Mouse (Mus musculus): ENCODE results near the gene Phactr1. TPM values are rescaled to one million over a fixed set of nuclear protein-coding genes. Genes with fewer than 3 reads are reported as not detected.
A peak's percentile ranks its signal among the peaks of the same experiment; 100 is the strongest.

Phactr1 gene
- polyA plus RNA-seq, 1 experiment from 2014 or later: 17.1 TPM

DNA sequence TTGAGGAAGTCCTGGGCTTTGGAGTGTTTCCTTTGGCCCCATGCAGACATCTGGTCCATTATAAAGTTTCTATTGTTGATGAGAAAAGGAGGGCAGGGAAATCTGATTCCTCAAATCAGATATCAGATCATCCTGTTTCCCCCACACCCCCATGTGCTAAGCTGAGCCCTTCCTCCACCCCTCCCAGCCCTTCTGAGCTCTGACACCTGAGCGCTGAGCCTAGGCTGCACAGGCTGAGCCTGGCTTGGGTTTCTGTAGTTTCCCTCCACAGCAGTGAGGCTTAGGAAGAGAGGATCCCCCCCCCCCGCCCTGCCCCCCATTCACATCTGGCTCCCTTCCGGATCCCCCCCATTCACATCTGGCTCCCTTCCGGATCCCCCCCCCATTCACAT is 444.3 kb downstream of the Phactr1 start:
- Histone ChIP-seq H3K4me1 (peaks cover 24% of the 10 kb centered on the region), H3K9me3 (replicated peaks) (no peaks in the 10 kb centered on the region), H3K4me3 (replicated peaks) (no peak overlapping the region), H3K36me3 (no peaks in the 10 kb centered on the region), H3K4me2 (replicated peaks) (no peak overlapping the region), H3K27ac (replicated peaks) (no peak overlapping the region), H3K27me3 (no peaks in the 10 kb centered on the region), H3K9ac (no peak overlapping the region)
- no peak for ATAC-seq (ENCODE audit: insufficient number of reproducible peaks, low FRiP score, low TSS enrichment, low read depth)
- 18% methylated on average over 4 of the region's 4 CpGs for WGBS

DNA sequence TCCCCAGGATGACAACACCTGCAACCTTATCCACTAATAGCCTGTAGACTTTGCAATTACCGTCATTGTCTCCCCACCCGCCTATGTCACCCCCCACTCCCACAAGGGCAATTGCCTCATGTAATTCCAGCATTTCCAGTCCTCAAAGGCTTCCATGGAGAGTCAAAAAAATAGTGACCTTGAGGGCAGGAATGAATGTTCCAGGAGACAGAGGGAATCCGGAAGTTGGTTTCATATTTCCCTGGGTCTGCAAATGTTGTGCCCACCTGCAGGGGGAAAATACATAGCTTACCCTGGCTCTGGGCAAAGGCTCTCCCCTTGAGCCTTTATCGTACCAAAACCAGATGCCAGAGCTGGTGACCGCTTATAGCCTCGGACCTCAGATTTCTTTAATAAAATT is 449.7 kb downstream of the Phactr1 start:
- no peak for ATAC-seq (ENCODE audit: insufficient number of reproducible peaks, low FRiP score, low TSS enrichment, low read depth)
- Histone ChIP-seq H3K36me3 (no peaks in the 10 kb centered on the region), H3K4me1 (no peaks in the 10 kb centered on the region), H3K9ac (no peak overlapping the region), H3K27me3 (no peaks in the 10 kb centered on the region), H3K27ac (replicated peaks) (no peak overlapping the region), H3K4me2 (replicated peaks) (no peak overlapping the region), H3K4me3 (replicated peaks) (no peak overlapping the region), H3K9me3 (replicated peaks) (no peaks in the 10 kb centered on the region)
- WGBS: 37% methylated on average over 6 of the region's 6 CpGs

DNA sequence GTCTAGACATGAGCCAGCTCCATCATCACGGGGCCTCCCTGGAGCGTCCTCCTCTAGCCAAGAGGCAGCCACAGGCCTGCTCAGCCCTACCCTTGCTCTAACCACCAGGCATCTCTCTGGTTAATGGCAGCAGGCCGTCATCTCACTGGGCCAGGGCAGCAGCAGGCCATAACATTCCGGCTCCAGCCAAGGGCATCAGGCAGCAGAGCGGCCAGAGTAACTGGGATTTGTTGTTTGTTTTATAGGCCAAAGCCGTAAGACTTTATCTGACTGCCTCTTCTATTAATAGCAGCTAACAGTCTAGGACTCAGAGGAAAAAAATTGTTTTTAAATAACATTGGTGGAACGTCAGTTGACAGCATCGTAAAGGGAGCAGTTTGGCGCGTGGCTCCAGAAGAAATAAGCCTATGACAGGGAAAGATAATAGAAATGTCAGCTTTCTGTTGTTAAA is 451.3 kb downstream of the Phactr1 start:
- no peak overlapping the region for H3K4me2 ChIP-seq (replicated peaks)

DNA sequence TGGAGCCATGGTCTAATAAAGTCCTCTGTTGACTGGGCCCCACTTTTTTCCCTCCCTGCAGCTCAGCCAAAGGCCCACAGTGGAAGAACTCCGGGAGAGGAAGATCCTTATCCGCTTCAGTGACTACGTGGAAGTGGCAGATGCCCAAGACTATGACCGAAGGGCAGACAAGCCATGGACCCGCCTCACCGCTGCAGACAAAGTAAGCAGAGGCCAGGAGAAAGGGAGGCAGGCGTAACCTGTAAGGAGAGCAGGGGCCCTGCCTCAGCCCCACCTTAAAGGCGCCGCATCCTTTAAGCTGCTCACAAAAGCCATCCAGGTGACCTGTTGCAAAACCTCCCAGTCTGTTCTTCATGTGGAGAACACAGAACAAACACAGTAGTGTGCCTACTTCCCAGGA is 452.4 kb downstream of the Phactr1 start:
- Histone ChIP-seq H3K27ac (replicated peaks) (no peak overlapping the region), H3K9me3 (replicated peaks) (no peaks in the 10 kb centered on the region), H3K27me3 (no peaks in the 10 kb centered on the region), H3K4me2 (replicated peaks) (no peak overlapping the region), H3K9ac (no peak overlapping the region), H3K4me1 (no peaks in the 10 kb centered on the region), H3K36me3 (no peaks in the 10 kb centered on the region), H3K4me3 (replicated peaks) (no peak overlapping the region)
- peak; percentile 43; the same call in 1 of the 2 replicates for ATAC-seq (ENCODE audit: insufficient number of reproducible peaks, low FRiP score, low TSS enrichment, low read depth)
- WGBS: 63% methylated on average over 9 of the region's 9 CpGs

More for the DNA sequence above, 451.3 kb downstream of the Phactr1 start:
- no peak for ATAC-seq (ENCODE audit: insufficient number of reproducible peaks, low FRiP score, low TSS enrichment, low read depth)
- Histone ChIP-seq H3K4me1 (no peaks in the 10 kb centered on the region), H3K27ac (replicated peaks) (no peak overlapping the region), H3K4me3 (replicated peaks) (no peak overlapping the region), H3K27me3 (no peaks in the 10 kb centered on the region), H3K9ac (no peak overlapping the region), H3K9me3 (replicated peaks) (no peaks in the 10 kb centered on the region), H3K36me3 (no peaks in the 10 kb centered on the region)
- 74% methylated on average over 10 of the region's 10 CpGs for WGBS

DNA sequence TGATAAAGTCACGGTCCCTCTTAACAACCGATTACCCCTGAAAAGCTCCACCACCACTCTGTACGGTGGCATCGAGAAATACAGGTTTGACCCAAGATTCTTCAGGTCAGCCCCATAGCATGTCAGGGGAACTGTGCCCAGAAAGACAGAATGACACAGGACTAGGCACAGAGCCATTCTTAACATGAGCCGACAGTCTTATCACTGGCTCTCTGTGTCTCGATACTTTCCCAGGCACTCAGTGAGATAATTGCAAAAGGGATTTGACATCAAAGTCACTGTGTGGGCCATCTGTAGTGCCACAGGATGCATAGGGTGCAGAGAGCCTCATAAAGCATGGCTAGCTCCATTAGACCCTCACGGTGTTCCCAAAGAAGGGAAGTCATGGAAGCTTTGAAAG is 453.0 kb downstream of the Phactr1 start:
- no peak for ATAC-seq (ENCODE audit: insufficient number of reproducible peaks, low FRiP score, low TSS enrichment, low read depth)
- Histone ChIP-seq H3K4me2 (replicated peaks) (no peak overlapping the region), H3K4me3 (replicated peaks) (no peak overlapping the region), H3K36me3 (no peaks in the 10 kb centered on the region), H3K27ac (replicated peaks) (no peak overlapping the region), H3K27me3 (no peaks in the 10 kb centered on the region), H3K9ac (no peak overlapping the region), H3K4me1 (no peaks in the 10 kb centered on the region), H3K9me3 (replicated peaks) (no peaks in the 10 kb centered on the region)
- WGBS: 77% methylated on average over 7 of the region's 7 CpGs

DNA sequence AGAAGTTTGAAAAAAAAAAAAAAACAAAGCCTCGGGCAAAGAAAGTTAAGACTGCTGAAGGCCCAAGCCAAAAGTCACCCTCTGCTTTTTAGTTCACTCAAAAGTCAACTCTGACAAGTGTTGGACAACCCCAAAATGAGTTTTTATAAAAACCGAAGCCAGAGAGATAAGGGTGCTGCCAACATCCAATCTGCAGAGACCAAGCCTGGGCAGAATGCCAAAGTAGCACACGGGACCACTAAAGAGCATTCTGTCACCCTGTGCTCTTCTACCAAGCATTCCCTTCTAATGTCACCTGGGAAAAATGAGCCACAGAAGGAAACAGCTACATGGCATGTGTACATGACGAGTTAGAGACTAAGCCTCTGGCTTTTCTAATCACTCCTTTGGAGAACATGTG is 454.0 kb downstream of the Phactr1 start:
- ATAC-seq (ENCODE audit: insufficient number of reproducible peaks, low FRiP score, low TSS enrichment, low read depth): no peak
- H3K36me3 ChIP-seq: no peaks in the 10 kb centered on the region
- no peak overlapping the region for H3K4me2 ChIP-seq (replicated peaks)
- no peak overlapping the region for H3K27ac ChIP-seq (replicated peaks)
- no peak overlapping the region for H3K4me3 ChIP-seq (replicated peaks)
- no peak overlapping the region for H3K9ac ChIP-seq
- WGBS: 51% methylated on average over 4 of the region's 4 CpGs
- no peaks in the 10 kb centered on the region for H3K9me3 ChIP-seq (replicated peaks)
- no peaks in the 10 kb centered on the region for H3K4me1 ChIP-seq
- H3K27me3 ChIP-seq: no peaks in the 10 kb centered on the region

DNA sequence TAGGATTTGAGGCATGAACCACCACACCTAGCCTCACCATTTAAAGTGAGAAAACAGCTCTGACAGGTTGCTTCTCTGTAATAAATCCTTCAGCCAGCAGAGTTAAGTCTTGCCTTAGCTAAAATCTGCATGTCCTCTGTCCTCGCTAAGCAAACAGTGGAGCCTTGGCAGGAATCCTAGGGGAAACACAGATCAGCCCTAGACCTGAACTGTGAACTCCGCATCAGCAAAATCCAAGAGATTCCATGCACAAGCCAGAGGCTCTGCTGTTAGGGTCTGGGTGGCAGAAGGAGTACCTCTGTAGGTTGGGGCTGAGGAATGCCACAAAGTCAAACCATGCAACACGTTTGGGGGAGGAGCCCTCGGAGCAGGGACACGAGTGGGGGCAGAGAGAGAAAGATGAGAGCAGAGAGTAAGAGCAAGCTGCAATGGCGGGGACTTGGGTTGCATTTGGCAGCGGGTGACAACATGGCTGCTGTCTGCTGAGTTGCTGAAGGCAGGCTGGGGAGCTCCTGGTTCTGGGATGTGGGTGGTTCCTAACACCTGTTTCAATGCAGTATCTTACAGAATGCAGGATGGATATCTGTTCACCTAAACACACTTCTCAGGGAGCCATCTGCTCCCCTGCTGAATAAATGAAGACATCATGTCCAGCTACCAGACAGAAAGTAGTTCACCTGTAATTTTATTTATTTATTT is 464.4 kb downstream of the Phactr1 start:
- H3K9me3 ChIP-seq (replicated peaks): no peaks in the 10 kb centered on the region
- H3K27ac ChIP-seq (replicated peaks): no peak overlapping the region
- no peak for ATAC-seq (ENCODE audit: insufficient number of reproducible peaks, low FRiP score, low TSS enrichment, low read depth)
- no peak overlapping the region for H3K4me3 ChIP-seq (replicated peaks)
- H3K4me1 ChIP-seq: no peaks in the 10 kb centered on the region
- H3K9ac ChIP-seq: no peak overlapping the region
- WGBS: 66% methylated on average over 7 of the region's 7 CpGs
- H3K27me3 ChIP-seq: no peaks in the 10 kb centered on the region
- H3K4me2 ChIP-seq (replicated peaks): no peak overlapping the region
- H3K36me3 ChIP-seq: no peaks in the 10 kb centered on the region

DNA sequence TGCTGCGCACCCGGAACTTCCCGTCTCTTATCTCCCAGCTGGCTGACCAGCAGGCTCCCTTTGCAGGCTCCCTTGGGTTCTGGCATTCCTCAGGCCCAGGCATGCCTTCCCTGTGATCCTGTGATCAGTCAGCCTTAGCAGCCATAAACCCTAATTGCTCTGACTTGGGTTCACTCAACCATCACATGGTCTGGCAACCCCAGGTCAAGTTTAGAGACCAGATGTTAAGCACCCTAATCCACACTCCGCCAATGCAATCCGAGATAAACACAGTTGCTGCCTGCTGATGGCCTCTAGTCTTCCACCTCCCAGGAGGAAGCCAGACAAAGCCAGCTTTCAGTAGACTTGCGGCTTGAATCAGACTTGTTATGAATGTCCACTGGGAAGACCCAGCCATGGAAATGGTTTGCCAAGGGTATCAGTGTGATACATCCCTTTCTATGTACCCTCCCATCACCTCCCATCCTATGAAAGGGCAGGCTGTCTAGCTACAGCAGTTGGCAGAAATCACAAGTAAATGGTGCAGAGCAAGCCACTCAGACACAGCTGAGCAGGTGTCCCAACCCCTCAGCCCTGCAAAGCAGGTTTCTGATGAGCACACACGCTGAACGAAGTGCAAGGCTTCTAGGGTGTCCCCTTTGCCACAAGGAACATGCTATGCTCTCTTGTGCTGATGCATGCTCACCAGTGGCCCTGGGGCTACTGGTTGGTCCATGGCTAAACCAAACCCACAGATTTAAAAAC is 466.3 kb downstream of the Phactr1 start:
- ATAC-seq (ENCODE audit: insufficient number of reproducible peaks, low FRiP score, low TSS enrichment, low read depth): no peak
- H3K27me3 ChIP-seq: no peaks in the 10 kb centered on the region
- H3K9ac ChIP-seq: no peak overlapping the region
- no peak overlapping the region for H3K4me2 ChIP-seq (replicated peaks)
- 63% methylated on average over 8 of the region's 8 CpGs for WGBS
- no peak overlapping the region for H3K27ac ChIP-seq (replicated peaks)
- H3K4me3 ChIP-seq (replicated peaks): no peak overlapping the region
- H3K9me3 ChIP-seq (replicated peaks): no peaks in the 10 kb centered on the region
- H3K36me3 ChIP-seq: peaks cover 4% of the 10 kb centered on the region
- H3K4me1 ChIP-seq: no peaks in the 10 kb centered on the region

DNA sequence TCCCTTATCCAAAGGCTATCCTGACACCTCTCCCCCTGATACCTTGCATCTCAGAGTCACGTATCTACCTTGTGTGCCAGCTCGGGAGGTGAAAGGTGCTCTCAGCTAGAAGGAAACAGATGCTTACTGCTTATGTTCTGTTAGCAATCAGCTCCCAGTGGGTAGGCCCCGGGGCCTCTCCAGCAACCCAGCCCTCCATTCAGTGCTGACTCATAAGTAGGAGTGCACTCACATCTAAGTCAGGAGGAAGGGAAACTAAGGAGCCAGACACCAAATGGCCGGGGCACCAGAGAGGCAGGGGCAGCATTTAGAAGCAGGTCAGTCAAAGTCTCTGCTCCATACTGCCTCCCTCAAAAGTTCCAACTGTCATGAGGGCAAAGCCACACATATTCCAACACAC is 468.3 kb downstream of the Phactr1 start:
- H3K4me1 ChIP-seq: no peaks in the 10 kb centered on the region
- H3K4me2 ChIP-seq (replicated peaks): no peak overlapping the region
- no peak for ATAC-seq (ENCODE audit: insufficient number of reproducible peaks, low FRiP score, low TSS enrichment, low read depth)
- H3K4me3 ChIP-seq (replicated peaks): no peak overlapping the region
- no peaks in the 10 kb centered on the region for H3K27me3 ChIP-seq
- 52% methylated on average over 4 of the region's 4 CpGs for WGBS
- H3K36me3 ChIP-seq: peaks cover 22% of the 10 kb centered on the region
- no peaks in the 10 kb centered on the region for H3K9me3 ChIP-seq (replicated peaks)
- no peak overlapping the region for H3K27ac ChIP-seq (replicated peaks)
- no peak overlapping the region for H3K9ac ChIP-seq

DNA sequence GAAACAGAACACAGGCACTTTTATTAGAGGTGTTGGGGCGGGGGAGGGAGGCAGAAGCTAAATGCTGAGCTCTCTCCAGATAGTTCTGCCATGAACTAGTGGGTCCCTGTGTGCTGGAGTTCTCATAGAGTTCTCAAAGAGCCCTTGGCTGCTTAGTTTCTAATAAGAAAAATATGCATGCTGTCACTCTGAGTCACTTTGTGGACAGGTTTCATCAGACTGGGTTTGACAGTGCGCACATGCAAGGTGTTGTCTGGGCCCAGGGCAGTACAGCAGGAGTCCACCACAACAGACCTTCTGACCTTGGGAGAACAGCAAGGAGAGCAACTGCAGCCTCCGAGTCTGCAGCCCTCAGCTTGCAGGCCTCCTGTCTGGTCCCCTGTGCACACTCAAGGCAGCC is 469.2 kb downstream of the Phactr1 start:
- Histone ChIP-seq H3K4me1 (no peaks in the 10 kb centered on the region), H3K4me2 (replicated peaks) (no peak overlapping the region), H3K9ac (no peak overlapping the region), H3K27ac (replicated peaks) (no peak overlapping the region), H3K36me3 (peaks cover 32% of the 10 kb centered on the region), H3K4me3 (replicated peaks) (no peak overlapping the region), H3K27me3 (no peaks in the 10 kb centered on the region), H3K9me3 (replicated peaks) (no peaks in the 10 kb centered on the region)
- 69% methylated on average over 3 of the region's 3 CpGs for WGBS
- no peak for ATAC-seq (ENCODE audit: insufficient number of reproducible peaks, low FRiP score, low TSS enrichment, low read depth)

DNA sequence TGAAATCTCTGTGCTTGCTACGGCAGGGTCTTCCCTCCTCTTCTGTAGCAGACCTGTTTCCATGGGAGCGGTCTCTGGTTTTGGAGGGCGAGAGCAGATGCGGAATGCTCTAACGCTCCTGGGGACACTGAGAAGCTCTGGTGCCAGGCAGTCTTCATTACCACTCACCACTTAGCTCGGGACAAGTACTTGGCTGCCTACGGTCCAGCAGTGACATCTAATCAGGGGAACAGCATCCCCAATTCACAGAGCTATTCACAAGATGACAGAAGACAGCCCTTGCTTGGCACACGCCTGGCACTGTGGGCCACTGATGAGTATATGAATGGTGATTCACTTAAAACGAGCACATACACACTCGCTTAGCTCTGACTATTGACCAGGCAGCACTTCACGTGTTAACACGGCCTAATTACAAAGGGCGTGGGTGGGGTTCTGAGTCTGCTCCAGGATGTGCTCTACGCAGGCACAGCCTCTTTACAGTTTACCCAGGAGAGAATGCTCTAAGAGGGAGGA is 471.6 kb downstream of the Phactr1 start:
- Histone ChIP-seq H3K4me1 (no peaks in the 10 kb centered on the region), H3K27ac (replicated peaks) (no peak overlapping the region), H3K9me3 (replicated peaks) (no peaks in the 10 kb centered on the region), H3K9ac (no peak overlapping the region), H3K4me2 (replicated peaks) (no peak overlapping the region), H3K4me3 (replicated peaks) (no peak overlapping the region), H3K36me3 (peaks cover 38% of the 10 kb centered on the region), H3K27me3 (no peaks in the 10 kb centered on the region)
- ATAC-seq (ENCODE audit: insufficient number of reproducible peaks, low FRiP score, low TSS enrichment, low read depth): no peak
- 87% methylated on average over 14 of the region's 14 CpGs for WGBS
